Mouse (Mus musculus) kidney, embryonic 14.5 days (tissue): ENCODE measurements at regions not wholly inside any gene's neighbourhood (a gene's known extent, or its start where the extent isn't known, plus 50 kb on each side); places are given as distances from the start of the nearest gene placed in this dataset.
"Not testable (repeated sequence)": the region's sequence is repeated elsewhere in the genome, so short reads cannot be mapped to it uniquely, and the experiment has no call there.

ENCODE experiments used
- ATAC-seq: fragments of 200-750 bp; cut with Nextera tagmentation; 2 replicates; pipeline ENCODE4 v1.8.0; 2017; ENCODE audit warnings: moderate number of reproducible peaks, mild to moderate bottlenecking, moderate TSS enrichment, moderate library complexity; ENCODE audit not compliant: low FRiP score, low TSS enrichment
- H3K27ac ChIP-seq: fragments of 300-500 bp; sonication (generic); 2 replicates; pipeline ENCODE4 v1.5.1; 2014; ENCODE audit warnings: low read depth, mild to moderate bottlenecking, low read length, moderate library complexity, mixed read lengths
- H3K27me3 ChIP-seq: fragments of 300-500 bp; sonication (generic); 2 replicates; pipeline ENCODE4 v1.6.1; 2014; ENCODE audit warnings: mild to moderate bottlenecking, low read length; ENCODE audit not compliant: control insufficient read depth, insufficient read depth
- H3K36me3 ChIP-seq: fragments of 300-500 bp; sonication (generic); 2 replicates; pipeline ENCODE4 v1.6.1; 2014; ENCODE audit warnings: low read length, mixed read lengths; ENCODE audit not compliant: control insufficient read depth, insufficient read depth
- H3K4me1 ChIP-seq: fragments of 300-500 bp; sonication (generic); 2 replicates; pipeline ENCODE4 v1.6.1; 2014; ENCODE audit warnings: low read length, mixed read lengths; ENCODE audit not compliant: control insufficient read depth, insufficient read depth
- H3K4me2 ChIP-seq: fragments of 300-500 bp; sonication (generic); replicated peaks from 2 replicates; pipeline ENCODE4 v1.6.1; 2014; ENCODE audit warnings: low read depth, mild to moderate bottlenecking, low read length
- H3K4me3 ChIP-seq: fragments of 300-500 bp; sonication (generic); 2 replicates; pipeline ENCODE4 v1.5.1; 2014; ENCODE audit warnings: mild to moderate bottlenecking, low read length
- H3K9ac ChIP-seq: fragments of 300-500 bp; sonication (generic); 2 replicates; pipeline ENCODE4 v1.6.1; 2014; ENCODE audit warnings: low read depth, mild to moderate bottlenecking, low read length, moderate library complexity
- H3K9me3 ChIP-seq: fragments of 300-500 bp; sonication (generic); 2 replicates; pipeline ENCODE4 v1.6.1; 2016; ENCODE audit warnings: low read length; ENCODE audit not compliant: control insufficient read depth
- WGBS: fragments of 180-500 bp; shearing (Covaris S2); extraction: QIAGEN DNeasy Blood & Tissue Kit; methylation state at CpG from one replicate; pipeline ENCODE4 v1.1.7; 2014; 5-methylcytosine and 5-hydroxymethylcytosine counted together

- 42% methylated on average over 7 of the region's 7 CpGs for WGBS
- Histone ChIP-seq H3K4me3 (no peak overlapping the region), H3K27me3 (no peaks in the 10 kb centered on the region), H3K27ac (no peak overlapping the region), H3K4me2 (no peak overlapping the region), H3K9ac (no peak overlapping the region), H3K9me3 (no peaks in the 10 kb centered on the region), H3K36me3 (no peaks in the 10 kb centered on the region), H3K4me1 (no peaks in the 10 kb centered on the region)
- ATAC-seq, result peak; percentile 99
Observed at GRCm38 (mm10) chr2:133783588-133784342, 231.8 kb downstream of the Bmp2 start.

- Histone ChIP-seq H3K9me3 (no peaks in the 10 kb centered on the region), H3K36me3 (no peaks in the 10 kb centered on the region), H3K27me3 (no peaks in the 10 kb centered on the region), H3K4me2 (no peak overlapping the region), H3K27ac (no peak overlapping the region), H3K4me1 (no peaks in the 10 kb centered on the region), H3K4me3 (no peak overlapping the region), H3K9ac (no peak overlapping the region)
- no peak for ATAC-seq
- 76% methylated on average over 1 of the region's 1 CpGs for WGBS
Observed at GRCm38 (mm10) chr2:133791031-133791430, 239.1 kb downstream of the Bmp2 start.

- no peak for ATAC-seq
- Histone ChIP-seq H3K4me2 (no peak overlapping the region), H3K9me3 (no peaks in the 10 kb centered on the region), H3K4me3 (no peak overlapping the region), H3K27me3 (no peaks in the 10 kb centered on the region), H3K9ac (no peak overlapping the region), H3K27ac (no peak overlapping the region), H3K4me1 (no peaks in the 10 kb centered on the region), H3K36me3 (no peaks in the 10 kb centered on the region)
- WGBS, result 16% methylated on average over 2 of the region's 2 CpGs
Observed at GRCm38 (mm10) chr2:133793293-133793692, 241.3 kb downstream of the Bmp2 start.

GRCm38 (mm10) chr2:133802666-133803065, 250.7 kb downstream of the Bmp2 start:
- no peak for ATAC-seq
- Histone ChIP-seq H3K4me3 (no peak overlapping the region), H3K9me3 (no peaks in the 10 kb centered on the region), H3K27me3 (no peaks in the 10 kb centered on the region), H3K4me1 (no peaks in the 10 kb centered on the region), H3K36me3 (no peaks in the 10 kb centered on the region), H3K4me2 (no peak overlapping the region), H3K27ac (no peak overlapping the region), H3K9ac (no peak overlapping the region)
- 34% methylated on average over 3 of the region's 3 CpGs for WGBS

- WGBS, result 92% methylated on average over 4 of the region's 4 CpGs
- Histone ChIP-seq H3K27ac (no peak overlapping the region), H3K9me3 (no peaks in the 10 kb centered on the region), H3K36me3 (no peaks in the 10 kb centered on the region), H3K4me3 (no peak overlapping the region), H3K9ac (no peak overlapping the region), H3K27me3 (no peaks in the 10 kb centered on the region), H3K4me2 (no peak overlapping the region), H3K4me1 (no peaks in the 10 kb centered on the region)
- no peak for ATAC-seq
Observed at GRCm38 (mm10) chr2:133821418-133821817, 269.5 kb downstream of the Bmp2 start.

GRCm38 (mm10) chr2:133829406-133829805, 277.4 kb downstream of the Bmp2 start:
- no peaks in the 10 kb centered on the region for H3K36me3 ChIP-seq
- H3K9me3 ChIP-seq, result no peaks in the 10 kb centered on the region
- no peaks in the 10 kb centered on the region for H3K4me1 ChIP-seq
- ATAC-seq, result no peak
- no peak overlapping the region for H3K27ac ChIP-seq
- no peak overlapping the region for H3K4me3 ChIP-seq
- 90% methylated on average over 1 of the region's 1 CpGs for WGBS
- H3K4me2 ChIP-seq, result no peak overlapping the region
- H3K9ac ChIP-seq, result no peak overlapping the region
- no peaks in the 10 kb centered on the region for H3K27me3 ChIP-seq

- ATAC-seq, result no peak
- H3K36me3 ChIP-seq, result no peaks in the 10 kb centered on the region
- no peak overlapping the region for H3K4me3 ChIP-seq
- H3K4me1 ChIP-seq, result no peaks in the 10 kb centered on the region
- H3K9ac ChIP-seq, result no peak overlapping the region
- H3K9me3 ChIP-seq, result no peaks in the 10 kb centered on the region
- no peak overlapping the region for H3K27ac ChIP-seq
- H3K4me2 ChIP-seq, result no peak overlapping the region
- no peaks in the 10 kb centered on the region for H3K27me3 ChIP-seq
Observed at GRCm38 (mm10) chr2:133850485-133850884, 298.5 kb downstream of the Bmp2 start.

- H3K9ac ChIP-seq, H3K9me3 ChIP-seq, H3K36me3 ChIP-seq, H3K27ac ChIP-seq, H3K27me3 ChIP-seq, H3K4me1 ChIP-seq, H3K4me2 ChIP-seq, H3K4me3 ChIP-seq, ATAC-seq: not testable (repeated sequence)
- 86% methylated on average over 8 of the region's 8 CpGs for WGBS
Observed at GRCm38 (mm10) chr2:133874982-133875381, 323.0 kb downstream of the Bmp2 start.

- H3K27ac ChIP-seq, result no peak overlapping the region
- ATAC-seq, result no peak
- no peaks in the 10 kb centered on the region for H3K27me3 ChIP-seq
- no peak overlapping the region for H3K4me3 ChIP-seq
- H3K36me3 ChIP-seq, result no peaks in the 10 kb centered on the region
- H3K4me1 ChIP-seq, result no peaks in the 10 kb centered on the region
- H3K4me2 ChIP-seq, result no peak overlapping the region
- H3K9ac ChIP-seq, result no peak overlapping the region
- H3K9me3 ChIP-seq, result no peaks in the 10 kb centered on the region
Observed at GRCm38 (mm10) chr2:133883682-133884081, 331.7 kb downstream of the Bmp2 start.
